Mouse (Mus musculus) heart, embryonic 13.5 days (tissue): ENCODE data around the gene 2010111I01Rik. TPM values are rescaled to one million over a fixed set of nuclear protein-coding genes. Genes with fewer than 3 reads are reported as not detected.

Experiments
- ATAC-seq: fragments of 200-750 bp; cut with Nextera tagmentation; 2 replicates; pipeline ENCODE4 v1.8.0; 2017; ENCODE audit warnings: moderate TSS enrichment; ENCODE audit not compliant: insufficient number of reproducible peaks, low FRiP score, low TSS enrichment; ENCODE audit errors: extremely low read depth
- H3K27ac ChIP-seq: fragments of 300-500 bp; sonication (generic); replicated peaks from 2 replicates; pipeline ENCODE4 v1.5.1; 2015; ENCODE audit warnings: moderate library complexity, mild to moderate bottlenecking, inconsistent platforms
- H3K27me3 ChIP-seq: fragments of 300-500 bp; sonication (generic); replicated peaks from 2 replicates; pipeline ENCODE4 v1.6.1; 2015; ENCODE audit warnings: mild to moderate bottlenecking, inconsistent platforms
- H3K36me3 ChIP-seq: fragments of 300-500 bp; sonication (generic); 2 replicates; pipeline ENCODE4 v1.6.1; 2015; ENCODE audit warnings: mild to moderate bottlenecking, inconsistent platforms
- H3K4me1 ChIP-seq: fragments of 300-500 bp; sonication (generic); 2 replicates; pipeline ENCODE4 v1.6.1; 2015; ENCODE audit warnings: inconsistent platforms
- H3K4me2 ChIP-seq: fragments of 300-500 bp; sonication (generic); 2 replicates; pipeline ENCODE4 v1.6.1; 2015; ENCODE audit warnings: inconsistent platforms, mild to moderate bottlenecking, moderate library complexity
- H3K4me3 ChIP-seq: fragments of 300-500 bp; sonication (generic); 2 replicates; pipeline ENCODE4 v1.5.1; 2015; ENCODE audit warnings: moderate library complexity, mild to moderate bottlenecking, inconsistent platforms
- H3K9ac ChIP-seq: fragments of 300-500 bp; sonication (generic); 2 replicates; pipeline ENCODE4 v1.6.1; 2015; ENCODE audit warnings: inconsistent platforms, mild to moderate bottlenecking, moderate library complexity
- H3K9me3 ChIP-seq: fragments of 300-500 bp; sonication (generic); 2 replicates; pipeline ENCODE4 v1.6.1; 2016; ENCODE audit warnings: inconsistent platforms
- WGBS: fragments of 180-500 bp; shearing (Covaris S2); methylation state at CpG from one replicate; pipeline ENCODE4 v1.1.7; 2015; ENCODE audit warnings: mixed read lengths; 5-methylcytosine and 5-hydroxymethylcytosine counted together
- polyA plus RNA-seq: library from polyadenylated mRNA; unstranded; fragments of >200 nt; fragmentation: Nextera tagmentation; extraction: Ambion mirVana; gene quantifications from 2 replicates; pipeline ENCODE4 v1.2.1, GENCODE M21; 2015

2010111I01Rik gene
- polyA plus RNA-seq, 1 experiment from 2014 or later: 57.7 TPM

DNA sequence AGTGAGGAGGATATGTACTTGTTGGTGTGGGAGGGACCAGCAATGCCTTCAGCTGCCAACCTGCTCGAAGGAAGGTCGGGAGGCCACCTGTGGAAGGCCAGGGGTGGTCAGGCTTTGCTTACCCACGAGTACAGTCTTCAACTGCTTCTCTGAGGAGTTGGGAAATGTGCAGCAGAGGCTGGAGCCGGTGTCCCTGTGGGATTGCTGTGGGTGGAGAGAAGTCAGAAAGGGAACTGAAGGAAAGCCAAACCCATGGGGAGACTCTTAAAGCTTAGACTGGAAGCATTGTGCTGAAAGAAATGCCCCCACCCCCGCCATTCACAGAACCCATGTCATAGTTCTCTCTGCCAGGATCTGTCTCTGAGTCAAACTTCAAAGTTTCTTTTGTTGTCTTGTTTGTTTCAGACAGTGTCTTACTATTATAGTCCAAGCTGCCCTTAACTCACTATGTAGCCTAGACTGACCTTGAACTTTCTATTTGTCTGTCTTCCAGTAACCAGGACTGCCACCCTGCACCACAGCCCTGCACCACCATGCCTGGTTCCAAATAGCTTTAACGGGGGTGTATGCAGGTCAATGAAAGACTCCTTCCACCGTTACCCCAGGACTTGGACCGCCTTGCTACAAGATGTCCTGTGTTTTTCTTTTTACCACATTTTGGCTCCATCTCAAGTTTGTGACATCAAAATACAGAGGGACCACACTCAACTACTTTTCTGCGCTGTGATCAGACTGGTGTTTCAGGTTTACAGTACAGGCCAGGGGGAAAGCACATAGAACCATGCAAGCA lies 358.8 kb downstream of the 2010111I01Rik start:
- ATAC-seq: no peak
- peak overlapping the region; percentile 76 for H3K27ac ChIP-seq
- 0 out of 2 replicates have a peak, but pooled peaks cover 10% of the 10 kb centered on the region for H3K36me3 ChIP-seq
- no peaks in the 10 kb centered on the region for H3K27me3 ChIP-seq
- no peaks in the 10 kb centered on the region for H3K9me3 ChIP-seq
- no peak overlapping the region for H3K9ac ChIP-seq
- peaks cover 34% of the 10 kb centered on the region for H3K4me1 ChIP-seq
- 65% methylated on average over 9 of the region's 9 CpGs for WGBS
- no peak overlapping the region for H3K4me3 ChIP-seq
- no peak overlapping the region for H3K4me2 ChIP-seq

DNA sequence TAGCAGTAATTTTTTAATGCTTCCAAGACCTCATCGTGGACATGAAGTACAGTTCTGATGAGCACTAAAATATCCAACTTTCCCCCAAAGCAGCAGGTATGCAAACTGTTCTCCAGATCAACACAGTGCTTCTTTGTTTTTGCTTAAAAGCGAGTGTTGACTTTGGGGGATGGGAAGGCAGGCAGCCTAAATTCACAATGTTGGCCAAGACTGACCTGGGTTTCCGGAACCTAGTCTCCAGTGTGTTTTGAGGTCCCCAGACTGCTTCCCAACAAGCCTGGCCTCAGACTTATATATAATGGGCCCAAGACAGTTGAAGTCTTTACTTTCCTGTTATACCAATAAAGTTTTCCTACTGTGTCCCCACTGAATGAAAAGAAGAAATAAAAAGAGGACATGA lies 359.6 kb downstream of the 2010111I01Rik start:
- H3K4me1 ChIP-seq: peaks cover 34% of the 10 kb centered on the region
- 72% methylated on average over 3 of the region's 3 CpGs for WGBS
- H3K9ac ChIP-seq: 0 out of 2 replicates have a peak overlapping the region, but pooled peaks have one; percentile 37
- no peak overlapping the region for H3K4me2 ChIP-seq
- no peaks in the 10 kb centered on the region for H3K27me3 ChIP-seq
- H3K27ac ChIP-seq: peak overlapping the region; percentile 76
- ATAC-seq: no peak
- H3K4me3 ChIP-seq: no peak overlapping the region
- 0 out of 2 replicates have a peak, but pooled peaks cover 10% of the 10 kb centered on the region for H3K36me3 ChIP-seq
- no peaks in the 10 kb centered on the region for H3K9me3 ChIP-seq

DNA sequence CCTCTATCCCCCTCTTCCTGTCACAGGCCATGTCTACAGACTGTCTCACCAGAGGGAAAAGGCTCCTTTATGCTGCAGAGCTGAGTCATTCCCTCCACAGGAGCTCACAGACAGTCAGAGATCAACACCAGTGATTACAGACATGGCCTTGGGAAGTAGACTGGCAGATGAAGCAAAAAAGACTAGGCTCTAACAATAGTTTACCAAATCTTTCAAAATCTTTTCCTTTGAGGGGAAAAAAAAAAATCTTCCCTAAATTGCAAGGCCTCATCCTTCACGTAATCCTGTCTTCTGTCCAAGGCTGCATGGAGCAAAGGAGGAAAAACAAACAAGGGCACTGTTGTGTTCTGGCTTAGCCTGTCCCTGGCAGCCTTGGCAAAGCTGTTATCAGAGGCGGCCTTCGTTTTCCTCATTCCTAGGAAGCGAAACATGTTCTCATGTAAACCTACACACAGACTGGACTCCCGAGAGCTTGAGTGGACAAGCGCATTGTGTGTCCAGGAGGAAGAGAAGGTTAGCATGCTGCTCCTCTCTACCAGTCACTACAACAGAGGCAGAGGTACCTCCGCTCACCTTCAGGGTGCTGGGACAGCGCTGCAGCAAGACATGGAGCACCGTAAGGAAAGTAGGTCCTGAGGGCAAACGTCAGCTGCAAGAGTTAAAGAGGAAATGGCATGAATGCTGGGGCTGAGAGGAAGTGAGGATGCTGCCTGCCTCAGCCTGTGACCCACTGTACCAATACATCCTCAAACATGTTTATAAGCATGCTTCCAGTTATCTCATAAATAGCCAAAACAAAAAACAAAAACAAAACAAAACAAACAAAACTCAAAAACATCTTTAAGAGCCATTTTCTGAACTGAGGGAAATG lies 360.5 kb downstream of the 2010111I01Rik start:
- no peak overlapping the region for H3K4me3 ChIP-seq
- WGBS: 55% methylated on average over 10 of the region's 10 CpGs
- ATAC-seq: no peak

DNA sequence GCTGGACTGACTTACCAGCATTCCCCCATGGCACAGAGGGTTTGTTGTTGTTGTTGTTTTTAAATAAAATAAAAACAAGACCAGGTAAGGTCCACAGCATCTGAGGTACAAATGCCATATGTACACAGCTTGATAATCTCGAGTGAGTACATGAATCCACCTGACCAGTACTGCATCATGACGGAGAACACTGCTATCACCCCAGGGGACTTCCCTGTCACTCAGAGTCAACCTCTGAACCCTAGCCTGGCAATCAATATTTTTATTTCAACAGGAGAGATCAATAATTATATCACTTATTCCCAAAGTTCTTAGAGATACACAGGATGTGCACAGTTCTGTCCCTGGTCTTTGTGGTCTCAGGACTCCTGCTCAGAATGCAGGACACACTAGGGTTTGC lies 361.3 kb downstream of the 2010111I01Rik start:
- peaks cover 38% of the 10 kb centered on the region for H3K4me1 ChIP-seq
- H3K9me3 ChIP-seq: no peaks in the 10 kb centered on the region
- H3K4me3 ChIP-seq: no peak overlapping the region
- no peak for ATAC-seq
- H3K9ac ChIP-seq: no peak overlapping the region
- H3K36me3 ChIP-seq: 0 out of 2 replicates have a peak, but pooled peaks cover 6% of the 10 kb centered on the region
- H3K4me2 ChIP-seq: no peak overlapping the region
- WGBS: 72% methylated on average over 2 of the region's 2 CpGs
- H3K27me3 ChIP-seq: no peaks in the 10 kb centered on the region
- H3K27ac ChIP-seq: 0 out of 2 replicates have a peak overlapping the region, but pooled peaks have one; percentile 76

More for the DNA sequence above, 360.5 kb downstream of the 2010111I01Rik start:
- Histone ChIP-seq H3K36me3 (0 out of 2 replicates have a peak, but pooled peaks cover 10% of the 10 kb centered on the region), H3K27ac (peak overlapping the region; percentile 76), H3K9me3 (no peaks in the 10 kb centered on the region), H3K9ac (peak overlapping the region; percentile 37; the same call in 1 of the 2 replicates), H3K4me2 (no peak overlapping the region), H3K27me3 (no peaks in the 10 kb centered on the region), H3K4me1 (peaks cover 38% of the 10 kb centered on the region)

DNA sequence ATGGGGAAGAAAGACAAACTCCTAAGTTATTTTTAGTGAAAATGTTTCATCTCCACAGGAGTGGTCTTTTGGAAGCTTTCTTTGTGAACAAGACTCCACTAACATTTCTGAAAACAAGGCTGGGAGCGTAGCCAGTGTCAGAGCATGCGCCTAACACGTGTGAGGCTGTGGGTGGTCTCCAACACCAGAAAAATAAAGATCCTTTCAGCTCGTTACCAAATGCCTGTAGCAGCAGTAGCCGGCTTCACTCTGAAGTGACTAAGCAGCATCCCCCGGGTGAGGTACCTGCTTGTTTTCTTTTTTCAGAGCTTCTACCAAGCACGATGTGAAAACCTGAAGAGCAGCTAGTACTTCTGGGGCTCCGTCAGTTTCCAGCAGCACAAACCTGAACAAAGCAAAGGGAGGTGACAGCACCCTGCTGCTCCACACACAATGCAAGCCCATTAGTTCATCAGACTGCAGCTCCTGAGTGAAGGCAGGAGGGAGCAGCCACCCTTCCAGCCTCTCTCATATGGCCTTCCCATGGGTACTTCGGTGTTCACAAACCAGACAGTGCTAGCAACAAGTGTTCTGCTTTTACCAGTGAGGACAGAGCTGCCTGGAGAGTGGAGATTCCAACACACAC lies 365.7 kb downstream of the 2010111I01Rik start:
- no peak overlapping the region for H3K4me2 ChIP-seq
- H3K27ac ChIP-seq: no peak overlapping the region

DNA sequence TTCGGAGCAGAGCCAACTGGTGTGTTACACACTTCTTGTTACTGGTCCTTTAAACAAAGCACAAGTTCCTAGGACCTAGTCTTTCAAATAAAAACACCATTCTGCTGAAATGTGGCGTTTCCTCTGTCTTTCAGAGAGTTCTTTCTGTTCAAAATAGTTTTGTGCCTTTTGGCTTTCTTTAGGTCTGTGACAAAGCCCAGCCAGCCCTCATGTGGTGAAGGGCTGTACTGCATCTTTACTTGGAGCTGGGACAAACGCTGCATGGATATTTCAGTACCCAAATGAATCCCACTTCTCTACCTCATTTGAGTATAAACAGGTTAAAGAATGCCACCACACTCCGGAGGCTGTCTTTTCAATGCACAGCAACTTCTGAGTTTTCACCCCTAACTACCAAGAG lies 366.7 kb downstream of the 2010111I01Rik start:
- no peak overlapping the region for H3K4me3 ChIP-seq
- 39% methylated on average over 4 of the region's 4 CpGs for WGBS
- no peaks in the 10 kb centered on the region for H3K9me3 ChIP-seq
- H3K4me1 ChIP-seq: peaks cover 4% of the 10 kb centered on the region; the same call in 1 of the 2 replicates
- H3K27me3 ChIP-seq: no peaks in the 10 kb centered on the region
- no peaks in the 10 kb centered on the region for H3K36me3 ChIP-seq
- no peak overlapping the region for H3K4me2 ChIP-seq
- H3K9ac ChIP-seq: no peak overlapping the region
- H3K27ac ChIP-seq: no peak overlapping the region
- ATAC-seq: no peak

More for the DNA sequence above, 365.7 kb downstream of the 2010111I01Rik start:
- ATAC-seq: no peak
- Histone ChIP-seq H3K27me3 (no peaks in the 10 kb centered on the region), H3K9ac (no peak overlapping the region), H3K4me3 (no peak overlapping the region), H3K36me3 (no peaks in the 10 kb centered on the region), H3K4me1 (peaks cover 9% of the 10 kb centered on the region), H3K9me3 (no peaks in the 10 kb centered on the region)
- WGBS: 51% methylated on average over 9 of the region's 9 CpGs

DNA sequence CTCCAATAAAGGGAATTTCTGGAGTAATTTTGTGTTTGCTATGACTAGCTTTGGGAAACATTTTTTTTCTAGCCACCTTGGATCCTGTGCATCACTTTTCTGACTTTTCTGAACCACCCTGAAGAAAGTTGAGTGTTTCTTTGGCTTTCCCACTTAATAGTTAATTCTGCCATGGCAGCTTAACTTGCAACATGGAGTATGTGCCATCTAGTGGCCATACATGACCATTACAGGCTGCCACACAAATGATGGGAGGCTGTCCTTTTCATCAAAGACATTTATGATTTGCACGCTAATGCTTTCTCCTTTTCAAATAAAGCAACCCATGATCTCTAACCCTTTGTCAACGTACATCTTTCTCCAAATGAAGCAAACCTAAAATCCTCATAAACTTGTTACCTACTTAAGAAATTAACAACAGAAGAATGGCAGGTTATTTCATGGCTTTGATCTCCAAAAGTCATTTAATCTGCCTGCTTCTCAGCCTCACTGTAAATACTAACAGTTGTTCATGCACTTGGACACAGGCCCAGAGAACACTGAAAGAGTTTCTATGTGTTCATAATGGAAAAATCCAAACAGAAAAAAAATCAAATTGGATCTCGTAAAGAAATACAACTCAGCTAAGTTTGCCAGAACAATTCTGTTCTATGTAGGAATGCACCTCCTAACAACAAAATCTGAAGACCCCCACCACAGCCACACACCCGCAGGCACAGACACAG lies 368.0 kb downstream of the 2010111I01Rik start:
- Histone ChIP-seq H3K27me3 (no peaks in the 10 kb centered on the region), H3K9ac (no peak overlapping the region), H3K36me3 (no peaks in the 10 kb centered on the region), H3K4me3 (no peak overlapping the region), H3K9me3 (no peaks in the 10 kb centered on the region), H3K4me1 (peaks cover 4% of the 10 kb centered on the region; the same call in 1 of the 2 replicates), H3K4me2 (no peak overlapping the region), H3K27ac (no peak overlapping the region)
- ATAC-seq: no peak
- 37% methylated on average over 4 of the region's 4 CpGs for WGBS

DNA sequence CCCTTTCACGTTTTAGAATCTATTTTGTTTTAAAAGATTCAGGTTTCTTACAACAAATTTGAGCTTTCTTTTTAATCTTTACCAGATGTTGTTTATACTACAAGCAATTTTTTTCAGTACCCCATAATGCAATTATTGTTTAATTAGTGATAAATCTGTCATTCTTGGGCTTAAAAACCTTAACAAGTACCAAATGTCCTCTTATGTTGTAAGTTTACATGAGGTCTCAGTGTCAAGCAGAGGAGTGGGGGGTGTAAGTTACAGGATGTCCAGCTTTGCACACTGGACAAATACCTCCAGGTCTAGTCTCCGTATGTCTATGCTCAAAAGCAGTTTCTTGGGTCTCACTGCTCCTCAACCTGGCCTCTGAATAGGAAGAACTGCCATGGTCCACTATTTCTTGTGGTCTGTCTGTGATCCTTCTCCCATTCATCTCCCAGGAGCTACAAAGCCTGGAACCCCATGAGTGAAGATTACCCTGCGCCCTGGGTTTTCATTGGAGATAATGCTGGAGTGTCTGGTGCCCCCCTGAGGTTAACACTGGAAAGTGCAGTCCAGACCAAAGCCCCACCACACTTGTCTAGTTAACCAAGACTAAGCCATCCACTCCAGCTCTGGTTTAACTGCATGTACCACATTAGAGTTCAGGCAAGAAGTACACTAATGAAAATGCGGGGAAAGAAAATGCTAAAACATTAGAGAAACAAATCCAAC lies 370.9 kb downstream of the 2010111I01Rik start:
- Histone ChIP-seq H3K27ac (no peak overlapping the region), H3K4me1 (no peaks in the 10 kb centered on the region; the same call in 1 of the 2 replicates), H3K9ac (no peak overlapping the region), H3K9me3 (no peaks in the 10 kb centered on the region), H3K27me3 (no peaks in the 10 kb centered on the region), H3K4me2 (no peak overlapping the region), H3K36me3 (0 out of 2 replicates have a peak, but pooled peaks cover 6% of the 10 kb centered on the region), H3K4me3 (no peak overlapping the region)
- ATAC-seq: no peak
- 66% methylated on average over 4 of the region's 4 CpGs for WGBS

DNA sequence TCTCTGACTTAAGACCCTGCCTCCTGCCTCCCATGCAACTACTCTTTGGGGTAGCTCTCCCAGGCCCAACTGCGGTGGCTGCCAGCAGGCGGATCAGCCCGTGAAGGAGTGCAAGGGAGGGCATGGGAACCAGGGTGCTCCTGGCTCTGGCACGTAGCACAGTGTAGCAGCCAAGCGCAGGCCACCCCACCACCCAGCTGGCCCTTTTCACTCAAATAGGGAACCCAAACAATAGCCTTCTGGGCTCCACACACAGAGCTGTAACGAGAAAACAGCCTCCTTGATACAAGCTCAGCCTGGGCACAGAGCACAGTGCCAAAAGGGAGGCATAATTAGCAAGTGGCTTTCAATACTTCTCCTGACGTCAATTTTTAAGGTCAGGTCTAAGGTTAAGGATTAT lies 371.6 kb downstream of the 2010111I01Rik start:
- Histone ChIP-seq H3K4me2 (no peak overlapping the region), H3K4me3 (no peak overlapping the region), H3K9me3 (no peaks in the 10 kb centered on the region), H3K27me3 (no peaks in the 10 kb centered on the region), H3K27ac (no peak overlapping the region), H3K4me1 (no peaks in the 10 kb centered on the region), H3K9ac (no peak overlapping the region), H3K36me3 (0 out of 2 replicates have a peak, but pooled peaks cover 8% of the 10 kb centered on the region)
- 68% methylated on average over 7 of the region's 7 CpGs for WGBS
- ATAC-seq: no peak
